Mouse (Mus musculus) lung, embryonic 14.5 days (tissue): ENCODE results near the gene Cd79b. TPM values are rescaled to one million over a fixed set of nuclear protein-coding genes. Genes with fewer than 3 reads are reported as not detected.

Source experiments
- ATAC-seq: fragments of 200-750 bp; cut with Nextera tagmentation; 2 replicates; pipeline ENCODE4 v1.8.0; 2017; ENCODE audit warnings: mild to moderate bottlenecking, moderate TSS enrichment, moderate library complexity; ENCODE audit not compliant: insufficient read depth
- DNase-seq: peaks from one replicate; pipeline ENCODE4 v3.0.0-alpha.2; 2015
- H3K27ac ChIP-seq: fragments of 300-500 bp; sonication (generic); 2 replicates; pipeline ENCODE4 v1.5.1; 2014; ENCODE audit warnings: low read depth, mild to moderate bottlenecking, moderate library complexity
- H3K27me3 ChIP-seq: fragments of 300-500 bp; sonication (generic); 2 replicates; pipeline ENCODE4 v1.6.1; 2014; ENCODE audit warnings: low read length, control low read depth; ENCODE audit not compliant: insufficient read depth
- H3K36me3 ChIP-seq: fragments of 300-500 bp; sonication (generic); 2 replicates; pipeline ENCODE4 v1.6.1; 2014; ENCODE audit warnings: control low read depth; ENCODE audit not compliant: insufficient read depth
- H3K4me1 ChIP-seq: fragments of 300-500 bp; sonication (generic); 2 replicates; pipeline ENCODE4 v1.6.1; 2014; ENCODE audit warnings: antibody characterized with exemption, control low read depth; ENCODE audit not compliant: insufficient read depth
- H3K4me2 ChIP-seq: fragments of 300-500 bp; sonication (generic); 2 replicates; pipeline ENCODE4 v1.6.1; 2014; ENCODE audit warnings: mild to moderate bottlenecking
- H3K4me3 ChIP-seq: fragments of 300-500 bp; sonication (generic); 2 replicates; pipeline ENCODE4 v1.5.1; 2014; ENCODE audit warnings: low read depth, low read length
- H3K9ac ChIP-seq: fragments of 300-500 bp; sonication (generic); 2 replicates; pipeline ENCODE4 v1.6.1; 2014
- H3K9me3 ChIP-seq: fragments of 300-500 bp; sonication (generic); 2 replicates; pipeline ENCODE4 v1.6.1; 2016; ENCODE audit warnings: low read depth, low read length, control low read depth
- CTCF ChIP-seq: IDR thresholded peaks from 2 replicates; pipeline ENCODE4 v1.5.1; 2016; ENCODE audit warnings: antibody characterized with exemption, low read depth
- WGBS: fragments of 180-500 bp; shearing (Covaris S2); extraction: QIAGEN DNeasy Blood & Tissue Kit; methylation state at CpG from one replicate; pipeline ENCODE4 v1.1.7; 2014; 5-methylcytosine and 5-hydroxymethylcytosine counted together
- polyA plus RNA-seq: library from polyadenylated mRNA; unstranded; fragments of >200 nt; fragmentation: Nextera tagmentation; extraction: Ambion mirVana; gene quantifications from 2 replicates; pipeline ENCODE4 v1.2.1, GENCODE M21; 2014

The Cd79b gene
- 2.5 and 3.4 TPM in 2 replicates for polyA plus RNA-seq

DNA sequence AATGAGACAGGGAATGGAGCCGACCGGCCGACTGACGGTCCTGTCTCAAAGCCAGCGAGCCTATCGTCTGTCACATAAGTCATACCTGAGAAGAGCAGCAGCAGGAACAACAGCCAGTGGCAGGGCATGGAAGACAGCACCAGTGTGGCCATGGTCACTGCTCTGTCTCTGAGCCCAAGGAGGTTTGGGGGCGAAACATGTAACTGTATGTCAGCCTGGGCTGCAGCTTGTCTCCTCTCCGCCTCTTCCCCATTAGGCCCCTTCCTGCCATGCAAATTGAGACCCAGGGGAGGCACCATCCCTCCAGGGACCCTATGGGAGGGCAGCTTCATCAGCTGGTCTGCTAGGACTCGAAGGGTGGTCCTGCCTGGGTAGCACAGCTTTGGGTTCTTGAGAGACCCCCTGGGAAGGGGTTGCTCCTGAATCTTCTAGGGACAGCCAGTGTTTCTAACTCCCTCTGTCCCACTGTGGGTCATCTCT lies at the start of gene Cd79b:
Gene Cd79b, minus strand, starts transcription at position 430 of the 480 bp plus-strand sequence.
- H3K4me2 ChIP-seq, result peak within 1 kb of the TSS; percentile 8; the same call in 1 of the 2 replicates
- H3K9me3 ChIP-seq, result no peaks in the 10 kb centered on the region
- WGBS, result 61% methylated on average over 9 of the region's 9 CpGs
- H3K9ac ChIP-seq, result no peak within 1 kb of the TSS
- no peak for DNase-seq
- H3K36me3 ChIP-seq, result no peaks in the 10 kb centered on the region
- H3K4me3 ChIP-seq, result no peak within 1 kb of the TSS
- no peaks in the 10 kb centered on the region for H3K27me3 ChIP-seq
- no peak for TF ChIP-seq CTCF
- ATAC-seq, result no peak
- no peaks in the 10 kb centered on the region; the same call in 1 of the 2 replicates for H3K4me1 ChIP-seq
- no peak within 1 kb of the TSS for H3K27ac ChIP-seq

- no peaks in the 10 kb centered on the region for H3K36me3 ChIP-seq
- WGBS, result 21% methylated on average over 5 of the region's 5 CpGs
- no peak overlapping the region for H3K27ac ChIP-seq
- H3K4me2 ChIP-seq, result no peak overlapping the region
- TF ChIP-seq CTCF, result peak; percentile 50
- H3K9ac ChIP-seq, result no peak overlapping the region
- ATAC-seq, result no peak
- peak; percentile 43 for DNase-seq
- H3K4me3 ChIP-seq, result no peak overlapping the region
- H3K4me1 ChIP-seq, result no peaks in the 10 kb centered on the region
- no peaks in the 10 kb centered on the region for H3K9me3 ChIP-seq
- no peaks in the 10 kb centered on the region for H3K27me3 ChIP-seq
Observed at GRCm38 (mm10) chr11:106359350-106359749, 44.8 kb upstream of the Cd79b start.

DNA sequence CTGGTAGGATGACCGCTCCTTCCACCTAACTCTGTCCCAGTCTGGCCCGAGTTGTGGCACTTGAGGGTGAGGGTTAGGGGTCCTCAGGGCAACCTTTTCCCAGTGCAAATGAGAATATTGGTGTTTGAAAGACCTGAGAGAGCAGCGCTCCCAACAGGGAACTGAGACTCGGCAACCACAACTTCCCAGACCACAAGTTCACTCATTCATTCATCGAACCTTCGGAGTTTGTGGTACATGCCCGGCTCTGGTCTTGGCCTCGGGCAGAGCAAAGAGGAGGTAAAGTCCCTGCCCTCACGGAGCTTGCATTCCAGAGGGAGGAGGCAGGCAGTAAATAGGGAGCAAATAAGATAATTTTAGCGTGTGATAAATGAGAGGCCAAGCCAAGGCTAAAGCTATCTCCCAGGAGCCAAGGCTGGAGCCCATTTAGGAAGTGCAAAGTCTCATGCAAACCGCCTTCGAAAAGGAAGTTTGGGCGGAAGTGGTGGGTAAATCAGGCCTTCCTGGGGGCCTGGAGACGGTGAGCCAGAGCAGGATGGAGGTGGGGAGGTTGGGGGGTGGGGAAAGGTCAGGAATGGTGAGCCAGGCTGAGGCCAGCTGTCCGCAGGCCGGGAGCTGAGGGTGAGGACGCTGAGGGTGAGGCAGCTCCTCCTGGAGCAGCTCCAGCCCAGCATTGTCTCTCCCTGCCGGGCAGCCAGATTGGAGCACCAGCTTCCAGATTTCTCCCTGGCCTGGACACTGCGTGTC lies 41.0 kb upstream of the Cd79b start:
- Histone ChIP-seq H3K9me3 (no peaks in the 10 kb centered on the region), H3K4me2 (no peak overlapping the region), H3K4me1 (no peaks in the 10 kb centered on the region), H3K9ac (no peak overlapping the region), H3K27me3 (no peaks in the 10 kb centered on the region), H3K36me3 (no peaks in the 10 kb centered on the region), H3K4me3 (no peak overlapping the region), H3K27ac (no peak overlapping the region)
- 49% methylated on average over 19 of the region's 19 CpGs for WGBS
- TF ChIP-seq CTCF, result no peak
- ATAC-seq (no peak), DNase-seq (peak; percentile 15)

DNA sequence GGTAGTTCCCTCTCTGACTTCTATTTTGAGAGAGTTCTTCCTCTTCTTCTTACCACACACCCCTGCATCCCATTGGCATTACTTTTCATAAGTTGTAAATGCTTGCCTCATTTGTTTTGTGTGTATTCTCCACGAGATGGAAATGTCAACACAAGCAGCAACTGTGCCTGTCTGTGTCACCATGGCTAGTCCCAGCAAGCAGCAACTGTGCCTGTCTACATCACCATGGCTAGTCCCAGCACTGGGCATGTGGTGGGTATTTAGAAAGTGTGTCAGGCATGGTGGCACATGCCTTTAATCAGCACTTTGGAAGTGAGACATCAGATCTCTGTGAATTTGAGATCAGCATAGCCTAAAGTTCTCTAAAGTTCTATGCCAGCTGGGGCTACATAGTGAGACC lies 39.6 kb upstream of the Cd79b start:
- Histone ChIP-seq H3K9ac (no peak overlapping the region), H3K27ac (no peak overlapping the region), H3K9me3 (no peaks in the 10 kb centered on the region), H3K27me3 (no peaks in the 10 kb centered on the region), H3K4me3 (no peak overlapping the region), H3K36me3 (no peaks in the 10 kb centered on the region), H3K4me1 (no peaks in the 10 kb centered on the region), H3K4me2 (no peak overlapping the region)
- 50% methylated on average over 1 of the region's 1 CpGs for WGBS
- ATAC-seq, result no peak
- DNase-seq, result no peak
- TF ChIP-seq CTCF, result no peak

GRCm38 (mm10) chr11:106353188-106353587 lies 38.6 kb upstream of the Cd79b start, which contains the start of gene Scn4a:
Scn4a (minus strand) TSS chr11:106353288.
- H3K9me3 ChIP-seq, result no peaks in the 10 kb centered on the region
- H3K4me2 ChIP-seq, result no peak within 1 kb of the TSS
- DNase-seq, result no peak
- no peaks in the 10 kb centered on the region for H3K36me3 ChIP-seq
- H3K4me1 ChIP-seq, result no peaks in the 10 kb centered on the region
- no peak within 1 kb of the TSS for H3K9ac ChIP-seq
- H3K27ac ChIP-seq, result no peak within 1 kb of the TSS
- TF ChIP-seq CTCF, result no peak
- H3K27me3 ChIP-seq, result no peaks in the 10 kb centered on the region
- ATAC-seq, result no peak
- 70% methylated on average over 12 of the region's 12 CpGs for WGBS
- H3K4me3 ChIP-seq, result no peak within 1 kb of the TSS

DNA sequence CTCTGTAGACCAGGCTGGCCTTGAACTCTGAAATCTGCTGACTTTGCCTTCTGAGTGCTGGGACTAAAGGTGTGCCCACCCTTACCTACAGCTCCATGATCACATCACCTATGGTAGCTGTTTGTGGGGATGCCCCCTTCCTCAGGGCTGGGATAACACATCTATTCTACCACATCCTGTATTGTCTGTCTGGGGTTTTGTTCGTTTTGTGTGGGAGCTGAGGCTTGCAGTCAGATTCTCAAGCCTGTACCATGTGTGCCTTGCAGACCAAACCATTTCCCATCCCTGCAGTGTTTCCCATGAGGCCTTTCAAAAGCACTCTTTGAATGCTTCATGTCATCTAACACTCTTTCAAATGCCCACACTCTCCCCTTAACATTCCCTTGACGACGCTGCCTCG lies 37.4 kb upstream of the Cd79b start:
- Histone ChIP-seq H3K27me3 (no peaks in the 10 kb centered on the region), H3K4me1 (no peaks in the 10 kb centered on the region), H3K4me3 (no peak overlapping the region), H3K9me3 (no peaks in the 10 kb centered on the region), H3K4me2 (no peak overlapping the region), H3K27ac (no peak overlapping the region), H3K36me3 (no peaks in the 10 kb centered on the region), H3K9ac (no peak overlapping the region)
- TF ChIP-seq CTCF, result no peak
- WGBS, result 38% methylated on average over 4 of the region's 4 CpGs
- ATAC-seq (no peak), DNase-seq (no peak)

- no peak overlapping the region for H3K9ac ChIP-seq
- H3K27ac ChIP-seq, result no peak overlapping the region
- ATAC-seq (no peak), DNase-seq (no peak)
- no peaks in the 10 kb centered on the region for H3K36me3 ChIP-seq
- no peaks in the 10 kb centered on the region for H3K4me1 ChIP-seq
- H3K4me2 ChIP-seq, result no peak overlapping the region
- H3K9me3 ChIP-seq, result no peaks in the 10 kb centered on the region
- H3K27me3 ChIP-seq, result no peaks in the 10 kb centered on the region
- WGBS, result 48% methylated on average over 3 of the region's 3 CpGs
- no peak for TF ChIP-seq CTCF
- no peak overlapping the region for H3K4me3 ChIP-seq
Observed at GRCm38 (mm10) chr11:106351253-106351652, 36.7 kb upstream of the Cd79b start.
